Mouse (Mus musculus): Measurements from ENCODE around the gene Tgoln1.
A peak's percentile ranks its signal among the peaks of the same experiment; 100 is the strongest.

Tgoln1 gene

DNA sequence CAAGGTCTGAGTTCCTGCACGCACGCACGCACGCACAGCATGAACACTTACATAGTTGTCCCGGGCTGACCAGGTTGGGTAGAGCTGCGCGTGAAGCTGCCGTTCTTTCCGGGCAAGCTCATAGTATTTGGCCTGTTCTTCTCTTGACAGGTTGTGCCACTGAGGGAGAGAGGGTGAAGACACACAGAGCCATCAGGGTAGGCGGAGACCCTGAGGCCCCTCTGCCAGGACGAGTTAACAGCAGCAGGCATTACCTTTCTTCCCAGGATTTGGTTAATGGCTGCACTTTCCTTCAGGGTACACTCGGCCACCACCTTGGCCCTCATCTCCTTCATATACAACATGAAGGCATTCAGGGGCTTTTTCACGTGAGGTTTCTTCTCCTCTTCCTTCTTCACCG lies 14.2 kb upstream of the Tgoln1 start:
- no peak for DNase-seq (ENCODE audit: extremely low spot score, low read depth, low spot score)

DNA sequence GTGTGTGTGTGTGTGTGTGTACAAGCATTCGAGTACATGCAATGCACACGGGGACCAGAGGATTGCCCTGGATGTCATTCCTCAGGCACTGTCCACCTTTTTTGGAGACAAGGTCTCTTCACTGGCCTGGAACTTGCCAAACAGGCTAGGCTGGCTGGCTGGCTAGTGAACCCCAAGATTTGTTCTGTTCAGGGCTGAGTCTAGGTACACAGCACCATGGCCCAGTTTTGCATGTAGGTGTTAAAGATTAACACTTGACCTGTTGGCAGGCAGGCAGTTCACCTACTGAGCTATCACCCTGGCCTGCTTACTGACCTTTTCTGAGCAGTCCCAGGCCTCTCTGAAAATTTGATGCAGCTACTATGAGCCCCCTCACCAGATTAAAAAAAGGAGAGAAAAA lies 13.6 kb upstream of the Tgoln1 start:
- no peak for DNase-seq (ENCODE audit: extremely low spot score, low read depth, low spot score)

DNA sequence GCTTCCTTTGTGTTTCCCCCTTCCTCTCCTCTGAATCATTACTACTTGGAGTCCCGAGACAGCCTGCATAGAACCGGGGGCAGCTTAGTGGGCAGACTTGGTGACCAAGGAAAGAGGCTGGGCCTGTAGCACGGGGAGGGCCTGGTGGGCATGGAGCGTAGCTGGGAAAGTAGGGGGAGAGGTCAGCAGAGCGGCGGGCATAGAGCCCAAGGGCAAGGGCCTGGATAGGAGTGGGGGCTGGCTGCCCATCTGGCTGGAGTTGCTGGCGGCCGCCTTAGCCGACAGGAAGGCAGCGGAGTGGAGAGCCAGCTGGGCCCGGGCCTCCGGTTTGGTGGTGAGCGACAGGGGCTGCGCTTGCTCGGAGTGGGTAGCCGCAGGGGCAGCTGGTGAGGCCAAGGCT lies 10.5 kb upstream of the Tgoln1 start:
- no peak for DNase-seq (ENCODE audit: extremely low spot score, low read depth, low spot score)

DNA sequence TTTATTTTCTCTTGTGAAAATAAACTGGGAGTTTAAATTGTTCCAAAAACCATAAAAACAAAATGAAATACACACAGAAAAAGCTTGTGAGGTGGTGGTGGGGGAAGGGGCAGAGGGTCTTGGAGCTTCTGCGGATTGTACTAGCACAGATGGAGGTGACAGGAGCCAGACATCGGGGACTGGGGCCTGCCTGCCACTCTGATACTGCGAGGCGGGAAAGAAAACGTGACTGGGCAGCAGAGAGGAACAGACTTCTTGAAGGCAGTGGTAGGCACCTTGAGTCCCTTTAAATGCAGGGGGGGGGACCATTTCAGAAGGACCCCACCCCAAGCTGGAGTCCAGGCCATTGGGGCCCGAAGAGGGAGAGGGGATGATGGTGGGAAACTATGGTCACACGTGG lies 9.6 kb upstream of the Tgoln1 start:
- DNase-seq (ENCODE audit: extremely low spot score, low read depth, low spot score): no peak

DNA sequence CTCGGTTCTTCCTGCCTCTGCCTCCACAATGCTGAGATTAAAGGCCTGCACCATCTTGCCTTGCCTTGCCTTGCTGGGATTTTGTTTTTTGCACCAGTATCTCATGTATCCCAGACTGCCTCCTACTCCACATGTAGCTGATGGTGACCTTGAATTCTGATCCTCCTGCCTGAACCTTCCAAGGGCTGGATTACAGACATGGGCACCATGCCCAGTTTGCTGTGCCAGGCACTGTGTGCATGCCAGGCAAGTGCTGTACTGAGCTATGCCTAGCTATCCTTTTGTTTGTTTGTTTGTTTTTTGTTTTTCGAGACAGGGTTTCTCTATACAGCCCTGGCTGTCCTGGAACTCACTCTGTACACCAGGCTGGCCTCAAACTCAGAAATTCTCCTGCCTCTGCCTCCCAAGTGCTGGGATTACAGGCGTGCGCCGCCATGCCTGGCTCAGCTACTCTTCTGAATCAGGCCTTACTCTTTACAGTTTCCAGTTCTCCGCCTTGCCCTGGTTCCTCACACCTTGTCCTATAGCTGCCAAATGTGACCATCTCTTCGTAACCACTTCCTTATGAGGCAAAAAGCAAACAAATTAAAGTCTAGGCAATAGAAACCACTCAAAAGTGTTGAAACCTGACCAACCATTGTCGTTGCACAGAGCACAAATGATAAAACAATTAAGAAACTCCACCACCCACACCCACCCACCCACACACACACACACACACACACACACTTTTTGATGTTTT lies 7.0 kb upstream of the Tgoln1 start:
- DNase-seq (ENCODE audit: extremely low spot score, low read depth, low spot score): no peak

DNA sequence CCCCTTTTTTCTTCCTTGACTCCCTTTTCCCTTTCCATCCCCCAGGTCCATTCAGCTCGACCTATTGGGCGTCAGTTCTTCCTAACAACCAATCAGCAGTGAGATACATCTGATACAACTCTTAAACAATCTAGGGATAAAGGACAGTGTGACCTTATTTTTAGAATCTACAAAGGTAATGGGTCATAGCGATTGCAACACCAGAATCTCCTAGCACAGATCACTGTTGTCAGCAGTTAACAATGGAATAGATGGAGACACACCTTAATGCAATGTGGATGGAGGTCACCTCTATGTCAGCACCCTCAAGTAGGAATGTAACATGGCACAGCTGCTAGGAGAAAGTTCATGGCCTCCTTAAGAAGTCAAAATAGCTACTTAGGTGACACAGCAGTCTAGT lies 6.1 kb upstream of the Tgoln1 start:
- no peak for DNase-seq (ENCODE audit: extremely low spot score, low read depth, low spot score)

DNA sequence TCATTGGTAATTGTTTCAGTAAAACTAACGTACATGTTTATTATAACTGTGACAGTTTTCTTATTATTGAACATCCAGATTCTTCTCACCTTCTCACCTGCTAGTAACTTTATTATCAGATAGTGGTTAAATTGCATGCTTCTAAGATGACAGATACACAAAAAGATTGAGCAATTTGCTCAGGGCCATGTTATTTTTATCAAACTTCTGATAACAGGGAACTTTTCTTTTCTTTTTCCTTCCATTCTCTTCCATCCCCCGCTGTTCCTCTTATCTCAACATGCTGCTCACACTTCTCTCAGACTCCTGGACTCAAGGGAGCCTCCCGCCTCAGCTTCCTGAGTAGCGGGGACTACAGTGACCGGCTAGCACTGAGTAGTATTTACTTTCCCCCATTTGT lies 4.1 kb upstream of the Tgoln1 start:
- DNase-seq (ENCODE audit: extremely low spot score, low read depth, low spot score): no peak

DNA sequence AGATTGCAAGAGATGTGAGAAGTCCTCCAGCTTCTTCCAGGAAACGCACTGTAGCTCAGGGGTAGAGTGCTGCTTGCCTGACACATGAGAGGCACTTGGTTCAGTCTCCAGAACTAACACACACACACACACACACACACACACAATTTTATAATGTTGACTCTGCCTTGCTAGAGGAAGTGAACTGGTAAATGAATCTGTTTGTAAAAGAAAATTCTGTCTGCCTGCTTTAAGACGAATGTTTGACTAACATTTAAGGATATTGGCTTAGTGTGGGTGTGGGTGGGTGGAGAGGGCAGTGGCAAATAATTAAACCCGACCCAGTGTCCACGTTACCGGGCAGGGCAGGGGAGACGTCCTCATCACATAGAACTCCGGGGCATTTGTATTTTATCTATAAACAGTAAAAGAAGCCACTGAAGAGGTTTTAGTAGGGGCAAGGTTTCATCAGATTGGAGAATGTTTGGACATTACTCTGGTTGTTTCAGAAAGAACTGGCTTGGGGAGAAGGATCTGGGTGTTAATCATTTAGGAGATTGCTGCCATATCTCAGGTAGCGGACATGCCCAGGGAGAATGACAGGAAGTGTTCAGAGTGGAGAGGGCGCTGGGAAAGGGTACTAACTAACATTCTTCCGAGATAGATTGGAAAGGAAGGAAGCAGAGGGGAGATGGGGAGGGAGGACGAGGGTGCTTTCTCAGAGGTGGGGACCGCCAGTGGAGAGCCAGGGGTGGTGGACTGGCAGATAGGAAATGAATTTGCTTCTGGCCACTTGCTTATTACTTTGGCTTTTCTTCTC lies 3.1 kb upstream of the Tgoln1 start:
- no peak for DNase-seq (ENCODE audit: extremely low spot score, low read depth, low spot score)

DNA sequence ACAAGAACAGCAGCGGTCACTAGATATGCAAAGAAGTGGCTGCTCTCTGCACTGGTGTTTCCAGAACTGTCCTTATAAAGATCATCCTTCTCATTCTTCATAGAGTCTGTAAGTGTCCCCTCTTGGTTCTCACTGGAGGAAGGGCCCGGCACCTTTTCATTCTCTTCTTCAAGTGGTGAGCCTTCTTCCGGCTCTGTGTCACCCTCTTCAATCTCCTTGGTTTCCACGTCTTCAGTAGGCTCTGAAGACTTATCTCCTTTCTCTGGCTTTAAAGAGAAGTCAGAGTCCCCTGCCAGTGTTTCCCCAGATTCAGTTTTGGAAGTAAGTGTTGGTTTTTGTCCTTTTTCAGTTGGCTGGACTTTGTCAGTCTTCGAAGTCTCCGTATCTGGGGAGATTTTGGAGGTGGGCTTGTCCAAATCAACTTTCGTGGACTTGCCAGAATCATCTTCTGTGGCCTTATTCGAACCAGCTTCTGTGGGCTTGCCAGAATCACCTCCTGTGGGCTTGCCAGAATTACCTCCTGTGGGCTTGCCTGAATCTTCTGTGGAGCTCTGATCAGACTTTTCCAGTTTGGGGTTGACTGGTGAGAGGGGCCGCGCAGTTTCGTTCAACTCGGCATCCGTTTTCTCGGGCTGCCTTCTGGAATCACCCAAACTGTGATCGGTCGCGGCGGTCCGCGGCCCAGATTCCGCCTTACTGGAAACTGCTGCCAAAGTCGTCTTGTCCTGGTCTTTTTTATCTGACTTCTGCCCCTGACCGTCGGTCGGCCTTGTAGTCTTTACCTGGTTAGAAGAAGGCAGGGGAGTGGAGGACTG lies 1.0 kb downstream of the Tgoln1 start:
- no peak for DNase-seq (ENCODE audit: extremely low spot score, low read depth, low spot score)

DNA sequence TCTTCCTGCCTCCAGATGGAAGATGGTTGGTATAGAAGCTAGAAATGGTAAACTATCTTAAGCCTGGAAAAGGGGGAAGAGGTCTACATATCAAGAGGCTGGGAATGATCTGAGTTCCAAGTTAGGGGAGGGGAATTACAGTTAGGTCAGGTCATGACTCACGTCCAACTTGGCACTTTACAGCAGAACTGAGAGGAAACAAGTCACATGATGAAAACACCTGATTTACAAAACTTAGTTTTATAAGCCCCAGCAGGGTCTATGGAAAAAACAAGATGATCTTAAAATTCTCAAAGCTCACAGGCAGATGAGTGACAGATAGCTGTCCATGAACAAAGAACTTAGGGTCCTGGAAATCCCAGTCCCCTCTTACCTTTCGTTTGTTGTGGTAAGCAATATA lies 1.6 kb downstream of the Tgoln1 start:
- DNase-seq (ENCODE audit: extremely low spot score, low read depth, low spot score): no peak

DNA sequence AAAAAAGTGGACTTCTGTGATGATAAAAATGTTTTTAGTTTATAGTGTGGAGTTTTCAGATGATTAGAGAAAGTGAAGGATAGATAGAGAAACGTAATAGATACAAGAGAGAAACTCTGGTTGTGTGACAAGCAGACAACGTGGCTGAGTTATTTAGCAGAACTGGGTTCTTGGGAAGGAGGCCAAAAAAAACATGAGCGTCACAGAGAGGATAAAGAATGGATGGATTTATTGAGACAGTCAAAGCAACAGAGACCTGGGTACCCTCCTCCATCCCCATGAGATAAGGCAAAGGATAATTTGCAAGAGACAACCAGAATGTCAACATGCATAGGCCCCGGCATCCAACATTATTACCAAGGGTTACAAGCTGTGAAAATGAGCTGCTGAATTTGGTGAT lies 6.5 kb downstream of the Tgoln1 start:
- no peak for DNase-seq (ENCODE audit: extremely low spot score, low read depth, low spot score)

DNA sequence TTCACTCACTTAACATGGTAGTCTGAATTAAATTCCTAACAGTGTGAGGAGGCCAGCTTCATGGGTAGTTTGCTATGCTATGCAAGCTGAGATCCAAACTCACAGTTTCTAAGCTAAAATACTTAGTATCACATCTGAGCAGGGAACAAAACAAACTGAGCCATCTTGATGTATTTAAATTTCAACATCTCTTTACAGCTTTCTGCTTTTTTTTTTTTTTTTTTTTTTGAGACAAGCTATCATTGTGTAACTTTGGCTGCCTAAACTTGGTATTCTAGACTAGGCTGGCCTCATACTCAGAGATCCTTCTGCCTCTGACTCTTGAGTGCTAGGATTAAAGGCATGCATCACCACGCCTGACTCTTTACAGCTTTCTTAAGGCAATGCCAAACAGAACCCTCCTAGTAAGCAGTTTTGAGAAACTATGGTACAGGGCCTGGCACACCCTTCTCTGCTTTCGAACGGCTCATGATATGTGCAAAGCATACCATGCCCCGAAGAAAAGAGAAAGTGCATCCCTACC lies 8.1 kb downstream of the Tgoln1 start:
- DNase-seq (ENCODE audit: extremely low spot score, low read depth, low spot score): no peak

DNA sequence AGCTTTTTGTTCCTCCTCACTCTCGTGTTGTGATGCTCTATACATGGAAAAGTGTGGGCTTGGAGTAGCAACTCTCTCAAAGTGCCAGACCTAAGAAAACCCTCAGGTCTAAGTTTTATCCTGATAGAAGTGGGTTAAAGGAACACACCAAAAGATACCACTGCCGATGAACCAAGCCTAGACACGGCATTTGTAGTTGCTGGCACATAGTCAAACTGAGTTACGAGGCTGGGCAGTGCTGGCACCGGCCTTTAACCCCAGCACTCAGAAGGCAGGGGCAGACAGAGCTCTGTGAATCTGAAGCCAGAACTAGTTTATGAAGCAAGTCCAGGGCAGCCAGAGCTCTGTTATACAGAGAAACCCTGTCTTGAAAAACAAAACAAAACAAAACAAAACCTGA lies 9.1 kb downstream of the Tgoln1 start:
- no peak for DNase-seq (ENCODE audit: extremely low spot score, low read depth, low spot score)

DNA sequence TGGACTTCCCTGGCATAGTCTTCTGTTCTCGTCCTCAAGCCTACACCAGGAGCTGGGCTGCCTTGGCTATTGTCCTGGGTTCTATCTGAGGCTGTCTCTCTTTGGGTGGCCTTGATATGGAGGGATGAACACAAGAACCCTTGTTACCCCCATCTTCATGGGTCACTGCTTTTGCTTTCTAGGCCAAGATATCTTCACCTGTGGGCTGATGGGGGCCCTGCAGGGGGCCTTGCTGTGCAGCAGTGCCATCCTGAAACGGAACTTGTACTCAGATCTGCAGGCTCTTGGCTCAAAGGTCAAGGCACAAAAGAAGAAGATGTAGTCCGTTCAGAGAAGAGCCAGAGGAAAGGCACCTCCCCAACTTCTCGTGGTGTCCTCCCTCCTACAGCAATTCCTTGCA lies 9.7 kb downstream of the Tgoln1 start:
- DNase-seq (ENCODE audit: extremely low spot score, low read depth, low spot score): no peak

DNA sequence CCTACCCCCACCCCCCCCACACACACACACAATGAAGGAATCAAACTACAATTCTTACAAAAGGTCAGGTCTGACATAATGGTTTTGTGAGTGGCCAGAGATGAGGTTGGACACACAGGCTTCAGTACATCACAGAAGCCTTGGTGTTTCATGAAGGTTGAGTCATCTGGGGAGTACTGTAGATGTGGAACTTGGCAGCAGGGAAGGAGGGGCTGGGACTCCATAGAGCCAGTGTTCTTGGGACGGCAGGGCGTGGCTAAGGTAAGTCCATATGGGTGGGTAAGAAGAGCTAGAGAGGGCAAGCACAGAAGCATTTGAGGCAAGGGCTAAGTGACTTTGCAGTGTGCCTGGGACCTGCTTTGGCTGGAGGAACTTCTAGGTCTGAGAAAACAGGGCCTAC lies 12.7 kb downstream of the Tgoln1 start:
- DNase-seq (ENCODE audit: extremely low spot score, low read depth, low spot score): no peak

DNA sequence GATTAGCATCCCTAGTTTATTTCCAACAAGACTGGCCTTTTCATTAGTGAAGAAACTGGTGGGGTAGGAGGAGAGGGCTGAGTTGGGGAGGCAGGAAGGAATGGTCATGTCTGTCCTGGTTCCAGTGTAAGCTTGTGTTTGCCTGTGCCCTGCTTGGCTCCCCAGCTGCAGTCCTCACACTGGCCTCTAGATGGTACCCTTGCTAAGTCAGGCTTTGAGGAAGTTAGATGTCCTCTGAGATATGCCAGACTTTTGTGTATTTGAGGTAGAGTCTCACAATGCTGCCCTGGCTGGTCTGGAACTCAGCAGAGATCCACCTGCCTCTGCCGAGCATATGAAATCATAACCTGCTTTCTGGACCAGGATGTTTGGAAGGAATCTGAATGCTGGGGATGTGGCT lies 15.1 kb downstream of the Tgoln1 start:
- peak; percentile 35 for DNase-seq (ENCODE audit: extremely low spot score, low read depth, low spot score)

DNA sequence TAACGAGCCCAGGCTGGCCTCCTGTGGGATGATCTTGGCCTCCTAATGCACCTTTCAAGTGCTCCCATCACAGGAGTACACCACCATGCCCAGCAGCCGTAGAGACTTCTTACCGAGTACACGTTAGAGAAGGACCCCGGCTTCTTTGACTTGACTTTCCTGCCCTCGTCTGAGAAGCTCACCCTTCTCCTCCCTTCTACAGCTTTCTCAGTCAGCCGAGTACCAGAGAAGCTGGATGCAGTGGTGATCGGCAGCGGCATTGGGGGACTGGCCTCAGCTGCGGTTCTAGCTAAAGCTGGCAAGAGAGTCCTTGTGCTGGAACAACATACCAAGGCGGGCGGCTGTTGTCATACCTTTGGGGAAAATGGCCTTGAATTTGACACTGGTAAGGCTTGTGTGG lies 16.0 kb downstream of the Tgoln1 start:
- no peak for DNase-seq (ENCODE audit: extremely low spot score, low read depth, low spot score)

DNA sequence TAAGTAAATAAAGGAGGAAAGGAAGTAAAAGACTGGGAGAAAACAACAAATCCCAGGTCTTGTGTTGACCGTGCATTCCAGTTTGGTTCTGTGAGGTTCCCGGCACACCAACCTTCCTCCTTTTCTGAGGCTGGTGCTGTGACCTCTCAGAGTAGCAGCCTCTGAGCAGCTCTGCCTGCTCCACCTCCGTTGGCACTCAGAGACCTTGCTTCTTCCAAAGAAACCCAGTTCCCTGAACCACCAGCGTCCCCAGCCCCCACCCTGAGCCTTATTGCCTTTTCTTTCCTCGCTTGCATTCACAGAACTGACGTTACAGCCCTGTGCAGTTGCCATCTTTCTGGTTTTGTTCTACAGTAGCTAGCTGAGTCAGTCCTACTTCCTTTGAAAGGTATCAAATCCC lies 16.6 kb downstream of the Tgoln1 start:
- no peak for DNase-seq (ENCODE audit: extremely low spot score, low read depth, low spot score)

DNA sequence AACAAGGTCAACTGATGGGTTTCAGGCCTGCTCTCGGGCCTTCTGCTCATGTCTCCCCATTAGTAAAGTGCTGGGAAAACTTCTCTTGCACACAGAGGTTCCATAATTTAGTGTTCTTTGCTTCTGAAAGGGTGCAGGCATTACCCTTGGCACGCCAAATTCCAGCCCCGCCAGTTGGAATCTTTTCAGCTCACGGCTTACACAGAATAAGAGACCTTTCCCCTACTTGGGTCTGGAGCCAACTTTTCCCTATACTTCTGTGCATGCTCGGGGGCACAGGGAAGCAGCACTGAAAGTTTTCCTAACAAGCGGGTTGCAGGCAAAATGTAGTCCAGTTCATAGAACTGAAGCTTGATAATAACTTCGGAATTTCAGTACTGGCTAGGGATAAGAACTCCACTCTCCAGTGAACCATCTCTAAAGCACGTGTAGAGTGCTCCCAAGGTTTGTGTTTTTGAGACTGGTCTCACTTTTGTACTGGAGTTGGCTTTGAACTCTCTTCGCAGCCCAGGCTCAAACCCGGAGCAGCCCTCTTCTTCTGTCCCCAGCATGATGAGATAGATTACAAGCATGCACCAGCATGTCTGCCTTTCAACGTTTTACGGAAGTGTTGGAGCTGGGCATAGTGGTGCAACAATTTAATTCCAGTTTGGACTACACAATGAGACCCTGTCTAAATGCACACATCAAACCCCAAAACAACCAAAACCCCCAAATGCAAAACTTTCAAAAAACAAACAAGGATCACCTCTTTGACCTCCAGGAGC lies 17.8 kb downstream of the Tgoln1 start:
- no peak for DNase-seq (ENCODE audit: extremely low spot score, low read depth, low spot score)

DNA sequence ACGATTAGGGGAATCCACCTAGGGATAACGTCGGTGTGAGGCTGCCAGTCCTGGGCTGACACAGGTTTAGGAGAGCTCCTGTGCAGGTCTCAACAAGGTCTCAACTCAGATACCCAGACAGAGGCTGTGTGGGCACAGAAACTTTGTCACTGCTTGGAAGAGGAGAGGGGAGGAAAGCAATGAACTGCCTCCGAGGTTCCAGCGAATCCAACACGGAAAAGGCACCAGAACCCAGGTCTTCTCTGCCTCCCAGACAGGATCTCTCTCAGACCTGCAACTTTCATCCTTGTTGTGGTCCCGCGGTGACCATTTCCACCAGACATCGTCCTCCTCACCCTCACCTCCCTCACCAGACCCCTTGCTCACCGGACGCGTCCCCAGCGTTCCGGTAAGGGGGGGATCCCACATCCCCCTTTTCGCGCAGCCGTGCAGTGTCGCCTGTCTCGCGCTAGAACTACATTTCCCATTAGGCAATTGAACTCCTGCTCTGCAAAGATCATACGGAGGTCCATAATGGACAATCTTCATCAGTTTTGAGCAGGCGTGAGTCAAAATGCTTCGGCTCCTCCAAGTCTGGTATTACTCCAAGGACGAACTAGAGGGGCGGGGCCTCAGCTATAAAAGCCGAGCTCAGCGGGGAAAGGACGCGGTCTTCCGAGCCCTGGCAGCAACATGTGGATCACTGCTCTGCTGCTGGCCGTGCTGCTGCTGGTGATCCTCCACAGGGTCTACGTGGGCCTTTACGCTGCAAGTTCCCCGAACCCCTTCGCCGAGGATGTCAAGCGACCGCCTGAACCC lies 18.6 kb downstream of the Tgoln1 start, which contains the start of the genes Elmod3 and Retsat:
Elmod3 (minus strand) TSS at position 458 of the 798 bp plus-strand sequence.
Retsat (plus strand) TSS at position 520 of the 798 bp plus-strand sequence.
- peak; percentile 91 for DNase-seq (ENCODE audit: extremely low spot score, low read depth, low spot score)
